Mouse (Mus musculus) lung, embryonic 14.5 days (tissue): Measurements from ENCODE around the gene Tnfrsf8. TPM values are rescaled to one million over a fixed set of nuclear protein-coding genes. Genes with fewer than 3 reads are reported as not detected.

Experiments used
- ATAC-seq: fragments of 200-750 bp; cut with Nextera tagmentation; 2 replicates; pipeline ENCODE4 v1.8.0; 2017; ENCODE audit warnings: mild to moderate bottlenecking, moderate TSS enrichment, moderate library complexity; ENCODE audit not compliant: insufficient read depth
- DNase-seq: peaks from one replicate; pipeline ENCODE4 v3.0.0-alpha.2; 2015
- H3K27ac ChIP-seq: fragments of 300-500 bp; sonication (generic); 2 replicates; pipeline ENCODE4 v1.5.1; 2014; ENCODE audit warnings: low read depth, mild to moderate bottlenecking, moderate library complexity
- H3K27me3 ChIP-seq: fragments of 300-500 bp; sonication (generic); 2 replicates; pipeline ENCODE4 v1.6.1; 2014; ENCODE audit warnings: low read length, control low read depth; ENCODE audit not compliant: insufficient read depth
- H3K36me3 ChIP-seq: fragments of 300-500 bp; sonication (generic); 2 replicates; pipeline ENCODE4 v1.6.1; 2014; ENCODE audit warnings: control low read depth; ENCODE audit not compliant: insufficient read depth
- H3K4me1 ChIP-seq: fragments of 300-500 bp; sonication (generic); 2 replicates; pipeline ENCODE4 v1.6.1; 2014; ENCODE audit warnings: antibody characterized with exemption, control low read depth; ENCODE audit not compliant: insufficient read depth
- H3K4me2 ChIP-seq: fragments of 300-500 bp; sonication (generic); 2 replicates; pipeline ENCODE4 v1.6.1; 2014; ENCODE audit warnings: mild to moderate bottlenecking
- H3K4me3 ChIP-seq: fragments of 300-500 bp; sonication (generic); 2 replicates; pipeline ENCODE4 v1.5.1; 2014; ENCODE audit warnings: low read depth, low read length
- H3K9ac ChIP-seq: fragments of 300-500 bp; sonication (generic); 2 replicates; pipeline ENCODE4 v1.6.1; 2014
- H3K9me3 ChIP-seq: fragments of 300-500 bp; sonication (generic); 2 replicates; pipeline ENCODE4 v1.6.1; 2016; ENCODE audit warnings: low read depth, low read length, control low read depth
- CTCF ChIP-seq: IDR thresholded peaks from 2 replicates; pipeline ENCODE4 v1.5.1; 2016; ENCODE audit warnings: antibody characterized with exemption, low read depth
- WGBS: fragments of 180-500 bp; shearing (Covaris S2); extraction: QIAGEN DNeasy Blood & Tissue Kit; methylation state at CpG from one replicate; pipeline ENCODE4 v1.1.7; 2014; 5-methylcytosine and 5-hydroxymethylcytosine counted together
- polyA plus RNA-seq: library from polyadenylated mRNA; unstranded; fragments of >200 nt; fragmentation: Nextera tagmentation; extraction: Ambion mirVana; gene quantifications from 2 replicates; pipeline ENCODE4 v1.2.1, GENCODE M21; 2014

The Tnfrsf8 gene
- polyA plus RNA-seq, 1 experiment from 2014 or later: 0.20 TPM

- Histone ChIP-seq H3K9me3 (no peaks in the 10 kb centered on the region), H3K27me3 (no peaks in the 10 kb centered on the region), H3K4me2 (no peak overlapping the region), H3K4me1 (no peaks in the 10 kb centered on the region), H3K27ac (no peak overlapping the region), H3K4me3 (no peak overlapping the region), H3K36me3 (no peaks in the 10 kb centered on the region), H3K9ac (no peak overlapping the region)
- WGBS: 53% methylated on average over 3 of the region's 3 CpGs
- DNase-seq (no peak), ATAC-seq (no peak)
- no peak for TF ChIP-seq CTCF
Measured at GRCm38 (mm10) chr4:145233487-145234228, 81.3 kb downstream of the Tnfrsf8 start.

- H3K9me3 ChIP-seq: no peaks in the 10 kb centered on the region
- no peaks in the 10 kb centered on the region for H3K4me1 ChIP-seq
- H3K4me2 ChIP-seq: no peak overlapping the region
- H3K27ac ChIP-seq: no peak overlapping the region
- no peak for DNase-seq
- no peaks in the 10 kb centered on the region for H3K36me3 ChIP-seq
- no peaks in the 10 kb centered on the region for H3K27me3 ChIP-seq
- no peak for TF ChIP-seq CTCF
- H3K4me3 ChIP-seq: no peak overlapping the region
- no peak for ATAC-seq
- 88% methylated on average over 5 of the region's 5 CpGs for WGBS
- no peak overlapping the region for H3K9ac ChIP-seq
Measured at GRCm38 (mm10) chr4:145231732-145232131, 83.2 kb downstream of the Tnfrsf8 start.

- DNase-seq (no peak), ATAC-seq (no peak)
- Histone ChIP-seq H3K4me2 (no peak overlapping the region), H3K27me3 (no peaks in the 10 kb centered on the region), H3K9ac (no peak overlapping the region), H3K4me1 (no peaks in the 10 kb centered on the region), H3K27ac (no peak overlapping the region), H3K4me3 (no peak overlapping the region), H3K36me3 (no peaks in the 10 kb centered on the region), H3K9me3 (no peaks in the 10 kb centered on the region)
- no peak for TF ChIP-seq CTCF
- 83% methylated on average over 2 of the region's 2 CpGs for WGBS
Measured at GRCm38 (mm10) chr4:145230647-145231046, 84.3 kb downstream of the Tnfrsf8 start.

- no peak overlapping the region for H3K4me3 ChIP-seq
- no peaks in the 10 kb centered on the region for H3K27me3 ChIP-seq
- no peaks in the 10 kb centered on the region for H3K4me1 ChIP-seq
- H3K9me3 ChIP-seq: no peaks in the 10 kb centered on the region
- peak; percentile 17 for DNase-seq
- no peak overlapping the region for H3K4me2 ChIP-seq
- H3K27ac ChIP-seq: no peak overlapping the region
- 81% methylated on average over 5 of the region's 5 CpGs for WGBS
- 0 out of 2 replicates have a peak, but pooled peaks have one; percentile 44 for ATAC-seq
- TF ChIP-seq CTCF: no peak
- no peaks in the 10 kb centered on the region for H3K36me3 ChIP-seq
- H3K9ac ChIP-seq: no peak overlapping the region
Measured at GRCm38 (mm10) chr4:145229524-145230163, 85.3 kb downstream of the Tnfrsf8 start.

- no peaks in the 10 kb centered on the region for H3K4me1 ChIP-seq
- WGBS: 88% methylated on average over 6 of the region's 6 CpGs
- H3K4me2 ChIP-seq: no peak overlapping the region
- ATAC-seq: no peak
- no peak overlapping the region for H3K4me3 ChIP-seq
- no peaks in the 10 kb centered on the region for H3K27me3 ChIP-seq
- H3K27ac ChIP-seq: no peak overlapping the region
- no peaks in the 10 kb centered on the region for H3K9me3 ChIP-seq
- no peaks in the 10 kb centered on the region for H3K36me3 ChIP-seq
- TF ChIP-seq CTCF: no peak
- no peak for DNase-seq
- H3K9ac ChIP-seq: no peak overlapping the region
Measured at GRCm38 (mm10) chr4:145229051-145229450, 85.9 kb downstream of the Tnfrsf8 start.

- H3K4me2 ChIP-seq: no peak overlapping the region
- no peak overlapping the region for H3K9ac ChIP-seq
- no peak overlapping the region for H3K4me3 ChIP-seq
- DNase-seq (no peak), ATAC-seq (no peak)
- no peak overlapping the region for H3K27ac ChIP-seq
- H3K27me3 ChIP-seq: no peaks in the 10 kb centered on the region
- no peaks in the 10 kb centered on the region for H3K9me3 ChIP-seq
- no peak for TF ChIP-seq CTCF
- H3K4me1 ChIP-seq: no peaks in the 10 kb centered on the region
- WGBS: 83% methylated on average over 4 of the region's 4 CpGs
- H3K36me3 ChIP-seq: no peaks in the 10 kb centered on the region
Measured at GRCm38 (mm10) chr4:145224613-145225012, 90.4 kb downstream of the Tnfrsf8 start.

- H3K27ac ChIP-seq: no peak overlapping the region
- DNase-seq (no peak), ATAC-seq (no peak)
- H3K9ac ChIP-seq: no peak overlapping the region
- no peaks in the 10 kb centered on the region for H3K4me1 ChIP-seq
- H3K27me3 ChIP-seq: no peaks in the 10 kb centered on the region
- TF ChIP-seq CTCF: no peak
- no peaks in the 10 kb centered on the region for H3K36me3 ChIP-seq
- no peak overlapping the region for H3K4me3 ChIP-seq
- H3K9me3 ChIP-seq: no peaks in the 10 kb centered on the region
- 63% methylated on average over 8 of the region's 8 CpGs for WGBS
- H3K4me2 ChIP-seq: no peak overlapping the region
Measured at GRCm38 (mm10) chr4:145222064-145222463, 92.9 kb downstream of the Tnfrsf8 start.
